Mouse (Mus musculus): Measurements from ENCODE around the gene Lyrm1. TPM values are rescaled to one million over a fixed set of nuclear protein-coding genes. Genes with fewer than 3 reads are reported as not detected.

Lyrm1 gene
- polyA plus RNA-seq, 1 experiment from 2014 or later = 10.7 TPM

GRCm38 (mm10) chr7:119969320-119969719, 73.7 kb downstream of the Lyrm1 start:
- H3K4me3 ChIP-seq (ENCODE audit: low read length) = no peak overlapping the region
- no peaks in the 10 kb centered on the region for H3K27me3 ChIP-seq (replicated peaks; ENCODE audit: control insufficient read depth, insufficient read depth, low read length)
- no peak overlapping the region for H3K9ac ChIP-seq (ENCODE audit: low read depth, low read length)
- 65% methylated on average over 2 of the region's 2 CpGs for WGBS
- H3K9me3 ChIP-seq (ENCODE audit: control insufficient read depth, low read length) = no peaks in the 10 kb centered on the region
- H3K36me3 ChIP-seq (ENCODE audit: control insufficient read depth, insufficient read depth, low read length) = no peaks in the 10 kb centered on the region
- H3K27ac ChIP-seq (ENCODE audit: low read length) = no peak overlapping the region
- no peaks in the 10 kb centered on the region for H3K4me1 ChIP-seq (ENCODE audit: control insufficient read depth, insufficient read depth, low read length)
- ATAC-seq = no peak
- no peak overlapping the region for H3K4me2 ChIP-seq (ENCODE audit: low read depth, low read length)

DNA sequence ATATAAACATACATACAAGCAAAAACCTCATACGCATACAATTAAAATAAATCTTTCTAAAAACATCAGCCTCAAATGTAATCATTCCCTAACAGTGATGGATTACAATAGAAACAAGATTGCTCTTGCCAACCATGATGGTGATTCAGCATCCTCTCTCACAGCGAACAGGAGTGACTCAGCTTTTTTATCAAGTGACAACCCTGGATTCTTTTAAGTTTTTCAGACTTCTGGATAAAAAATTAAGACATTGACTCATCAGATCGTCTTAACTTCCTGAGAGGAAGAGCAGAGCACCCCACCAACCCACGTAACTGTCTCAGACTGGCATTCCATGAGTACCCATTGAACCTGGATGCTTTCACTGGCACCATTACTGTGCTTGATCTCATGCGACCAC, 78.6 kb downstream of the Lyrm1 start:
- Histone ChIP-seq H3K36me3 (ENCODE audit: control insufficient read depth, insufficient read depth, low read length) (no peaks in the 10 kb centered on the region), H3K27ac (ENCODE audit: low read length) (no peak overlapping the region), H3K4me2 (ENCODE audit: low read depth, low read length) (no peak overlapping the region), H3K4me3 (ENCODE audit: low read length) (no peak overlapping the region), H3K4me1 (ENCODE audit: control insufficient read depth, insufficient read depth, low read length) (no peaks in the 10 kb centered on the region), H3K27me3 (replicated peaks; ENCODE audit: control insufficient read depth, insufficient read depth, low read length) (no peaks in the 10 kb centered on the region), H3K9me3 (ENCODE audit: control insufficient read depth, low read length) (no peaks in the 10 kb centered on the region), H3K9ac (ENCODE audit: low read depth, low read length) (no peak overlapping the region)
- ATAC-seq = no peak
- 83% methylated on average over 5 of the region's 5 CpGs for WGBS

- 0 out of 2 replicates have a peak, but pooled peaks have one; percentile 44 for ATAC-seq
- Histone ChIP-seq H3K4me1 (ENCODE audit: control insufficient read depth, insufficient read depth, low read length) (no peaks in the 10 kb centered on the region), H3K9ac (ENCODE audit: low read depth, low read length) (no peak overlapping the region), H3K9me3 (ENCODE audit: control insufficient read depth, low read length) (no peaks in the 10 kb centered on the region), H3K4me2 (ENCODE audit: low read depth, low read length) (no peak overlapping the region), H3K36me3 (ENCODE audit: control insufficient read depth, insufficient read depth, low read length) (no peaks in the 10 kb centered on the region), H3K4me3 (ENCODE audit: low read length) (no peak overlapping the region), H3K27me3 (replicated peaks; ENCODE audit: control insufficient read depth, insufficient read depth, low read length) (no peaks in the 10 kb centered on the region), H3K27ac (ENCODE audit: low read length) (no peak overlapping the region)
- 77% methylated on average over 6 of the region's 6 CpGs for WGBS
Observed at GRCm38 (mm10) chr7:119976256-119976655, 80.6 kb downstream of the Lyrm1 start.

DNA sequence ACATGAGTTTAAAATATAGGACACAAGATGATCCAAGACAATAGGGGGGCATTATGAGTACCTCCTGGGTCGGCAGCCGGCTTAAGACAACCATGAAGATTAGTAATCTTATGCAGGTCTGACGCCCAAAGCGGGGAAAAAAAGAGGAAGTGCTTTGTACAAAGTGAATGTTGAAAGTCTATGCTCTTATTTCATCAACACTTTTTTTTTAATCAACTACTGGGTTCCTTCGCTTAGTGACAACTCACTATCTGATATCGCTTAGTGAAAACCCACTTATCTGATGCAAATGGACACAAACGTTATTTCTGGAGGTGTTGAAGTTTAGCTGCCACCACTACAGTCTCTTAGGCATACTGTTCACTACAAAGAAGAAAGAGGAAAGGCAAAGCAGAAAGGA, 81.9 kb downstream of the Lyrm1 start:
- no peaks in the 10 kb centered on the region for H3K9me3 ChIP-seq (ENCODE audit: control insufficient read depth, low read length)
- H3K4me2 ChIP-seq (ENCODE audit: low read depth, low read length) = no peak overlapping the region
- no peak overlapping the region for H3K9ac ChIP-seq (ENCODE audit: low read depth, low read length)
- H3K4me3 ChIP-seq (ENCODE audit: low read length) = no peak overlapping the region
- H3K27me3 ChIP-seq (replicated peaks; ENCODE audit: control insufficient read depth, insufficient read depth, low read length) = no peaks in the 10 kb centered on the region
- H3K27ac ChIP-seq (ENCODE audit: low read length) = no peak overlapping the region
- no peaks in the 10 kb centered on the region for H3K36me3 ChIP-seq (ENCODE audit: control insufficient read depth, insufficient read depth, low read length)
- H3K4me1 ChIP-seq (ENCODE audit: control insufficient read depth, insufficient read depth, low read length) = no peaks in the 10 kb centered on the region
- 83% methylated on average over 7 of the region's 7 CpGs for WGBS
- ATAC-seq = no peak

DNA sequence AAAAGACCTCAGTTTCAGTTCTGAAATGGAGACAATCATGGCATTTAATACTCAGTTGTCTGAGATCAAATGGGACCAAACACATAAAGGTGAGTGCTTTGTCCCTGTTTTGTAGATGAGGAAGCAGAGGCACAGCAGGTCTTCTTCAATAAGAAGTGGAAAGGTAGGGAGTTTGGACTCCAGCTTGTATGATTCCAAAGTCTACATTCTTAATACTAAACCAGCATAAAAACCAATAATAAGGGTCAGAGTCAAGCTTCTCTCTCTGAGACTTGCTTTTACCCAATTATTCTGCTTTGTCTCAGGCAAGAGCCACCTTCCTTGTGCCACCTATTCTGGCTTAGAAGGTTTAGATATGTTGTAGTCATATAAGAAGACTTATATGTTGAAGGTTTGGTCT, 82.9 kb downstream of the Lyrm1 start:
- H3K4me3 ChIP-seq (ENCODE audit: low read length) = no peak overlapping the region
- H3K9ac ChIP-seq (ENCODE audit: low read depth, low read length) = no peak overlapping the region
- H3K27me3 ChIP-seq (replicated peaks; ENCODE audit: control insufficient read depth, insufficient read depth, low read length) = no peaks in the 10 kb centered on the region
- peak; percentile 50; the same call in 1 of the 2 replicates for ATAC-seq
- no peaks in the 10 kb centered on the region for H3K9me3 ChIP-seq (ENCODE audit: control insufficient read depth, low read length)
- no peak overlapping the region for H3K4me2 ChIP-seq (ENCODE audit: low read depth, low read length)
- no peaks in the 10 kb centered on the region for H3K36me3 ChIP-seq (ENCODE audit: control insufficient read depth, insufficient read depth, low read length)
- no peak overlapping the region for H3K27ac ChIP-seq (ENCODE audit: low read length)
- no peaks in the 10 kb centered on the region for H3K4me1 ChIP-seq (ENCODE audit: control insufficient read depth, insufficient read depth, low read length)

DNA sequence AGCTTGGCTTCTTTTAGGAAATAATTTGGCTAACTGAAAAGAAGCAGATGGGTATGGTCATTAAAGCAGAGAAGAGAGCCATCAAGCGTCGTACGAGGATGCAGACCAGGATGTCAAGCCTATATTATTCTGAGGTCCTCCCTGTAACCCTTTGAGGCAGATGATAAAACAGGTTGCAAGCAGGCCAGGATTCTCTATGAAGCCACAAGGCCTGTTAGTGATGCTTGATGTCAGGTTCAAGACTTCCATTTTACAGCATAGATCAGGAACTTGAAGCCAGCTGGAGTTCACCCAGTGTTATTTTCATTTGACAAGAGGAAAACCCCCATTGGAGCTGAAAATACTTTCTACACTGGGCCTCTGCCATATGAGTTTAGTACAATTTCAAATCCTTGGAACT, 84.5 kb downstream of the Lyrm1 start:
- no peaks in the 10 kb centered on the region for H3K27me3 ChIP-seq (replicated peaks; ENCODE audit: control insufficient read depth, insufficient read depth, low read length)
- H3K27ac ChIP-seq (ENCODE audit: low read length) = no peak overlapping the region
- no peaks in the 10 kb centered on the region for H3K4me1 ChIP-seq (ENCODE audit: control insufficient read depth, insufficient read depth, low read length)
- H3K4me3 ChIP-seq (ENCODE audit: low read length) = no peak overlapping the region
- no peak overlapping the region for H3K9ac ChIP-seq (ENCODE audit: low read depth, low read length)
- no peak for ATAC-seq
- no peak overlapping the region for H3K4me2 ChIP-seq (ENCODE audit: low read depth, low read length)
- no peaks in the 10 kb centered on the region for H3K36me3 ChIP-seq (ENCODE audit: control insufficient read depth, insufficient read depth, low read length)
- no peaks in the 10 kb centered on the region for H3K9me3 ChIP-seq (ENCODE audit: control insufficient read depth, low read length)
- 95% methylated on average over 3 of the region's 3 CpGs for WGBS

GRCm38 (mm10) chr7:119985279-119985912, 89.7 kb downstream of the Lyrm1 start:
- no peak overlapping the region for H3K9ac ChIP-seq (ENCODE audit: low read depth, low read length)
- H3K4me1 ChIP-seq (ENCODE audit: control insufficient read depth, insufficient read depth, low read length) = no peaks in the 10 kb centered on the region
- no peak overlapping the region for H3K4me3 ChIP-seq (ENCODE audit: low read length)
- no peak overlapping the region for H3K27ac ChIP-seq (ENCODE audit: low read length)
- no peaks in the 10 kb centered on the region for H3K9me3 ChIP-seq (ENCODE audit: control insufficient read depth, low read length)
- no peak overlapping the region for H3K4me2 ChIP-seq (ENCODE audit: low read depth, low read length)
- H3K27me3 ChIP-seq (replicated peaks; ENCODE audit: control insufficient read depth, insufficient read depth, low read length) = no peaks in the 10 kb centered on the region
- ATAC-seq = no peak
- H3K36me3 ChIP-seq (ENCODE audit: control insufficient read depth, insufficient read depth, low read length) = no peaks in the 10 kb centered on the region
- 70% methylated on average over 3 of the region's 3 CpGs for WGBS

DNA sequence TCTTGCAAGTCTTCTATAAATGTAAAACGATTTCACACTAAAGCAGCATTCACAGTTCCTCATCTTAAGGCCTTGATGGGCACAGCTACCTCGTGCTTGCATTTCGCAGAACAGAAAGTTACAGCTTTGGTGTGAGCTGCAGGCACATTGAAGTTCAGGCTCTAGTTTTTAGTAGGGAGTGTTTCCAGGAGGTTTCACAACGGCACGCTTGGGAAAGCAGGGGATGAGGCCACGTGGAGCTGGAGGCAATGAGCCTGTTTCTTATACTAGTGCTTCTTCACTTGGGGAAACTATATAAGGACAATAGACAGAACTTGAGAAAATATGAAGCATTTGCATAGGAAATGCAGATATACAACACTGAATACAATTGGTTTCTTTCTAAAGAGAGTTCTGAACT, 101.4 kb downstream of the Lyrm1 start:
- H3K4me3 ChIP-seq (ENCODE audit: low read length) = no peak overlapping the region
- no peak overlapping the region for H3K27ac ChIP-seq (ENCODE audit: low read length)
- WGBS = 75% methylated on average over 6 of the region's 6 CpGs
- no peaks in the 10 kb centered on the region for H3K4me1 ChIP-seq (ENCODE audit: control insufficient read depth, insufficient read depth, low read length)
- ATAC-seq = no peak
- no peaks in the 10 kb centered on the region for H3K36me3 ChIP-seq (ENCODE audit: control insufficient read depth, insufficient read depth, low read length)
- H3K4me2 ChIP-seq (ENCODE audit: low read depth, low read length) = no peak overlapping the region
- H3K27me3 ChIP-seq (replicated peaks; ENCODE audit: control insufficient read depth, insufficient read depth, low read length) = no peaks in the 10 kb centered on the region
- H3K9ac ChIP-seq (ENCODE audit: low read depth, low read length) = no peak overlapping the region
- H3K9me3 ChIP-seq (ENCODE audit: control insufficient read depth, low read length) = no peaks in the 10 kb centered on the region

All from intestine, embryonic 16.5 days (tissue).